Mouse (Mus musculus): ENCODE data around the gene AL607142.1. TPM values are rescaled to one million over a fixed set of nuclear protein-coding genes. Genes with fewer than 3 reads are reported as not detected.

The AL607142.1 gene
- total and polyA plus RNA-seq, 3 experiments: not detected

DNA sequence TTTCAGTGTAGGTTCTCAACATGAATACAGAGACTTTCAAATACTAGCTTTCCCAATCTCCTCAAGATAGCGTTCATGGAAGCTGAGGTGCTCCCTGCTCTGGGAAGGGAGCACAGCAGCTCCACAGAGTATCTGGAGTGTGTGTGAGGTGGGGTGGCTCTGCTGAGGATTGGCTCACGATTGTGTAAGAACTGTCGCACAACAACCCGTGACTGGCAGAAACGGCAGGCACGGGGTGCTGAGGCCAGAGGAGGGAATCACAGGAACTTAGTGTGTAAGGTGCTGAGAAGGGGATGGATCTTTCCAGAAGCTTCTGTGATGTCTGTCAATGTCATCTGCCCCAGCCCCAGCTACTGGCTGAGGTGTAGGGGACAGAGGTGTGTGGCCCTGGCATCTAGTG, 3.1 kb upstream of the AL607142.1 start:
- TF ChIP-seq ZKSCAN1 (IDR thresholded peaks at IDR 0.05; ENCODE audit: low read depth, low read length) (no peak), TBP (IDR thresholded peaks at IDR 0.05; ENCODE audit: low read depth, low read length) (no peak), ZNF384 (IDR thresholded peaks at IDR 0.05; ENCODE audit: low read depth, low read length) (no peak), POLR2AphosphoS5 (IDR thresholded peaks at IDR 0.05; ENCODE audit: borderline replicate concordance, low read depth, low read length) (no peak), SMC3 (IDR thresholded peaks at IDR 0.05; ENCODE audit: low read depth, low read length) (no peak), CHD2 (IDR thresholded peaks at IDR 0.05; ENCODE audit: low read length) (no peak), TAL1 (IDR thresholded peaks at IDR 0.05; ENCODE audit: low read length) (no peak), EP300 (IDR thresholded peaks at IDR 0.05; ENCODE audit: low read depth in 1 of 2, low read length in 2 of 2) (no peak), RAD21 (IDR thresholded peaks at IDR 0.05; ENCODE audit: low read depth, low read length) (no peak)
- DNase-seq (ENCODE audit: low read depth, low spot score): no peak
- H3K9ac ChIP-seq (ENCODE audit: control insufficient read depth, low read depth, low read length, poor library complexity, severe bottlenecking): no peak overlapping the region
- H3K36me3 ChIP-seq (ENCODE audit: control insufficient read depth in 1 of 2, insufficient read depth in 2 of 2, low read length in 2 of 2): no peaks in the 10 kb centered on the region
- no peak overlapping the region for H3K4me3 ChIP-seq (ENCODE audit: control insufficient read depth in 1 of 2, insufficient read depth in 1 of 2, low read depth in 2 of 2, low read length in 2 of 2)
- no peaks in the 10 kb centered on the region for H3K79me2 ChIP-seq (ENCODE audit: control insufficient read depth, insufficient read depth, low read length, poor library complexity)
- no peak overlapping the region for H3K27ac ChIP-seq (ENCODE audit: control insufficient read depth, low read depth, low read length)
- H3K9me3 ChIP-seq (replicated peaks; ENCODE audit: insufficient read depth, low read length): no peaks in the 10 kb centered on the region
- H3K27me3 ChIP-seq (ENCODE audit: control insufficient read depth in 1 of 2, insufficient read depth in 2 of 2, low read length in 2 of 2): no peaks in the 10 kb centered on the region
- no peaks in the 10 kb centered on the region for H3K4me1 ChIP-seq (ENCODE audit: control insufficient read depth in 1 of 2, insufficient read depth in 2 of 2, low read length in 2 of 2)

DNA sequence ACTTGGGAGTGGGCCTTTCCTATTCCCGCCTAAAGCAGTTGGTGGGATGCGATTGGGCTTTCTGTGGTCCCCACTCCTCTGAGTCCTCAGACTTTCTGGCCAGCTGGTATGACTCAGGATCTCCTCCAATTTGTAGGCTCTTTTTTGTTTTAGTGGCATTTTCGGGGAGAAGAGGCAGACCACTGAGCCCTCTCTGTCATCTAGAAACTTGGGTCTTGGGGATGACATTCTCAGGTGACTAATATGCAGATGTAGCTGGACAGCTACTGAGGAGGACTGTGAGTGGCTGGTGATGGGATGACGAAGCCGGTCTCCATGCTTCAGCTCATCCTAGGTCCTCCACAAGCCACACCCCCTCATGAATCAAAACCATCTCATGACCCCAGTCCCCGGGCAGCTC, 2.6 kb upstream of the AL607142.1 start:
- Histone ChIP-seq H3K27me3 (ENCODE audit: control insufficient read depth in 1 of 2, insufficient read depth in 2 of 2, low read length in 2 of 2) (no peaks in the 10 kb centered on the region), H3K9ac (ENCODE audit: control insufficient read depth, low read depth, low read length, poor library complexity, severe bottlenecking) (no peak overlapping the region), H3K27ac (ENCODE audit: control insufficient read depth, low read depth, low read length) (no peak overlapping the region), H3K4me3 (ENCODE audit: control insufficient read depth in 1 of 2, insufficient read depth in 1 of 2, low read depth in 2 of 2, low read length in 2 of 2) (no peak overlapping the region), H3K9me3 (replicated peaks; ENCODE audit: insufficient read depth, low read length) (no peaks in the 10 kb centered on the region), H3K36me3 (ENCODE audit: control insufficient read depth in 1 of 2, insufficient read depth in 2 of 2, low read length in 2 of 2) (no peaks in the 10 kb centered on the region), H3K4me1 (ENCODE audit: control insufficient read depth in 1 of 2, insufficient read depth in 2 of 2, low read length in 2 of 2) (no peaks in the 10 kb centered on the region), H3K79me2 (ENCODE audit: control insufficient read depth, insufficient read depth, low read length, poor library complexity) (no peaks in the 10 kb centered on the region)
- no peak for DNase-seq (ENCODE audit: low read depth, low spot score)
- no peak for TF ChIP-seq MAFK (IDR thresholded peaks at IDR 0.05; ENCODE audit: borderline replicate concordance, low read depth, low read length)
- no peak for TF ChIP-seq MYB (IDR thresholded peaks at IDR 0.05; ENCODE audit: low read depth, low read length)
- TF ChIP-seq POLR2AphosphoS5 (IDR thresholded peaks at IDR 0.05; ENCODE audit: borderline replicate concordance, low read depth, low read length): no peak
- TF ChIP-seq SIN3A (IDR thresholded peaks at IDR 0.05; ENCODE audit: low read length): no peak
- TF ChIP-seq NELFE (IDR thresholded peaks at IDR 0.05; ENCODE audit: low read depth, low read length): no peak
- TF ChIP-seq ZNF384 (IDR thresholded peaks at IDR 0.05; ENCODE audit: low read depth, low read length): no peak
- TF ChIP-seq MXI1 (IDR thresholded peaks at IDR 0.05; ENCODE audit: low read depth, low read length): no peak
- no peak for TF ChIP-seq ZKSCAN1 (IDR thresholded peaks at IDR 0.05; ENCODE audit: low read depth, low read length)
- TF ChIP-seq ELF1 (IDR thresholded peaks at IDR 0.05; ENCODE audit: low read depth, low read length): no peak
- no peak for TF ChIP-seq TCF12 (IDR thresholded peaks at IDR 0.05; ENCODE audit: low read depth, low read length)
- TF ChIP-seq E2F4 (IDR thresholded peaks at IDR 0.05; ENCODE audit: borderline replicate concordance, low read depth, low read length): no peak
- no peak for TF ChIP-seq CTCF (IDR thresholded peaks at IDR 0.05 in 2 of 3, conservative IDR thresholded peaks at IDR 0.05 in 1 of 3; ENCODE audit: control insufficient read depth in 1 of 3, insufficient read depth in 1 of 3, low read depth in 2 of 3, low read length in 3 of 3, poor library complexity in 1 of 3, severe bottlenecking in 1 of 3)
- no peak for TF ChIP-seq USF1 (IDR thresholded peaks at IDR 0.05; ENCODE audit: low read depth, low read length)
- TF ChIP-seq CHD1 (IDR thresholded peaks at IDR 0.05; ENCODE audit: low read depth, low read length): no peak
- TF ChIP-seq TBP (IDR thresholded peaks at IDR 0.05; ENCODE audit: low read depth, low read length): no peak
- TF ChIP-seq MAX (IDR thresholded peaks at IDR 0.05; ENCODE audit: low read length): no peak
- no peak for TF ChIP-seq MYC (IDR thresholded peaks at IDR 0.05; ENCODE audit: low read depth, low read length)
- no peak for TF ChIP-seq ZC3H11A (IDR thresholded peaks at IDR 0.05; ENCODE audit: low read depth, low read length)
- TF ChIP-seq SMC3 (IDR thresholded peaks at IDR 0.05; ENCODE audit: low read depth, low read length): no peak

All from MEL (cell line).